Mouse (Mus musculus) cerebellum, postnatal 14 days (tissue): ENCODE results near the gene Ptar1.
"Not testable (repeated sequence)": the region's sequence is repeated elsewhere in the genome, so short reads cannot be mapped to it uniquely, and the experiment has no call there.

ENCODE experiments used
- DNase-seq, 2 experiments: peaks; one replicate each; pipeline ENCODE4 v3.0.0; 2021; ENCODE audit warnings: mixed read lengths in 2 of 2

Ptar1 gene

DNA sequence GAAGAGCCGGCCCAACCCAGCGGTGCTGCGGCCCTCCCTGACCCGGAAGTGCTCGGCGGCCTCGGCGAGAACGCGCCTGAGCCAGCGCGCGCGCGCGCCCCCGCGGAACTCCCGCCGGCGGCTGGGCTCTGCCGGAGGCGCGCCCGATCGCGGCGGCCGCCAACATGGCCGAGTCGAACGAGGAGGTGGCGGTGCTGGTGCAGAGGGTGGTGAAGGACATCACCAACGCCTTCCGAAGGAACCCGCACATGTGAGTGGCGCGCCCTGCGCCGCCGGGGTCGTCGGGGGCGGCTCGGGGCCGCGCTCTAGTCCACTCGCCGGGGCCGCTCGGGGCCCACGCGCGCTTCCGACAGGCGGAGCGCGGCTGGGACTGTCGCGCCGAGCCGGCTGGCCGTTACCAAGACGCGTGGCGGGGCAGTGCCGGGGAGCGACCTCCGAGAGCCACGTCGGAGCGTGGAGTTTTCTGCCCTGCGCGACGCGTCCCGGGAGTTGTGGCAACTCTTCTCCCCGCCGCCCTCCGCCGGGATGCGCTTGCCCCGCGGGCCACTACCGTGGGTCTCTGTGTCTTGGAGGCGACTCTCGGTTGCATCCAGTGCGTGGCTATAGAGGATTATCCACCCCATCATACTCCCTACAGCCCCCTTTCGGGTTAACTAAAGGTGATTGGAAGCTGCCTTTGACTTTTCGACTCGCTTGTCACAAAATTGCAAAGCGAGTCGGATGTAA is at the start of gene Ptar1:
Gene Ptar1, plus strand, starts transcription at position 134 of the 726 bp plus-strand sequence.
- peak; percentile 95 to 97 for DNase-seq

DNA sequence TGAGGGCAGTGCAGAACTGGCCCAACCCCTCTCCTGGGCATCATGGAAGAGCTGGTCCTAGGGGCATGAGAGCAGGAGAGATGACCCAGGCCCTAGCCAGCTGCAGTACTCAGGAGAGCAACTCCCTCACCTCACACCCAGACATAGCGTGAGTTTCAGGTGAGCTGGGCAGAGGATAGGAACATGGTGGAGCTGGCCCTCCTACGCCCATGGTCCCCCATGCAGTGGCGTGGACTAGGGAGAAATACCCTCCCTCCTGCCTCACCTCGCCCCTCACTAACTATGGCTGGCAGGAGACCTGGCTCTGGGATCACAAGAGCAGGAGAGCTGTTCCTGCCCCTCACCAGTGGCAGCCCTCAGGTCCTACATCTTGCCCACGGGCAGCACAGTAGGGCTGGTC is 43.4 kb upstream of the Ptar1 start:
- no peak for DNase-seq

DNA sequence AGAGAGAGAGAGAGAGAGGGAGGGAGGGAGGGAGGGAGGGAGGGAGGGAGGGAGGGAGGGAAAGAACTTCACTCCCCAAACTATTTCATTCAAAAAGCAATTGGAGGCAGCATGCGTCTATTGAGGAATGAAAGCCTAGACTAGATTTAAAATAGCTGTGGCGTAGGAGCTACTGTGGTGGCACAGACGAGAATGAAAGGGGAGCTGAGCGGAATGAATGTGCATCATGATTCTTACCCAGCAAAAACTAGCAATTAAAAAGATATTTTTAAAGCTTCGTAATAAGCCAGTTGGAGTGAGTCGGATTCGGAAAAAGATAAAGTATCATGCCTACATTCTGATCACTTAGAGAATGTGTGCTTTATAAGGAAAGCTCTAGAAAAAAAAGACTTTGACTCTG is 41.9 kb upstream of the Ptar1 start:
- DNase-seq, result no peak

DNA sequence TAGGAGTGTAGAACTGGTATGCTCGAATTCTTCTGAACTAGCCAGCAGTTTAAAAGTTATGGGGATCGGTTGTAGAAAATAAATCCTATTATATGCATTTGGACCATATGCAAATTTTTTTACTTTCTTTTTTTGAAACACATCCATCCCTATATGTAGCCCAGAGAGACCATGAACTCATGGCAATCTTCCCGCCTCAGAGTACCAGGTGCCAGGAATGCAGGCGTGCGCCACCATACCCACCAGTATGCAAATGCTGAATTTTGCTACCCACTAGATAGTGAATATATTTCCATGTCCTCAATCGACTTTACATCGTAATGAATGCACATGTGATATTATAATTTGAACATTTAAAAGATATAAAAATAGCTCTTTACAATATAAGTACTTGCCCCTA is 39.9 kb upstream of the Ptar1 start:
- DNase-seq, result no peak

DNA sequence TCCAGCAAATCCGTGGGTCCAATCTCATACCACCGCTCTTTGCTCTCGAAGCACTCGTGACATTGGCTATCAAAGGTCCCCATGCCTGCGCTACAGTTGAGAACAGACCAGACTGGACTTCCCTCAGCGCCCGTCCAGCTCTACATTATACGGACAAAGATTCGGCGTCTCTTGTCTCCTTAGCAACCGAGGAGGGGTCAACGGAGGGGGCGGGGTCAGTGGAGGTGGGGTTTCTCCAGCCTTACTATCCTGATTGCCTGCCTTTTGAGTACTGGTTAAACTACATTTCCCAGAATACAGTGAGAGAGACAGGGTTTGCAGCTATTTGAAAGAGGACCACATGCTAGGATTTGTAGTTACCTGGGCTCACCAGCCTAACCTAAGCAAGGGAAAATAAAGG is 34.6 kb upstream of the Ptar1 start, which contains the start of gene 1700028P14Rik:
Gene 1700028P14Rik, minus strand, starts transcription at position 169 of the 400 bp plus-strand sequence.
- DNase-seq, result peak; percentile 74 to 82

DNA sequence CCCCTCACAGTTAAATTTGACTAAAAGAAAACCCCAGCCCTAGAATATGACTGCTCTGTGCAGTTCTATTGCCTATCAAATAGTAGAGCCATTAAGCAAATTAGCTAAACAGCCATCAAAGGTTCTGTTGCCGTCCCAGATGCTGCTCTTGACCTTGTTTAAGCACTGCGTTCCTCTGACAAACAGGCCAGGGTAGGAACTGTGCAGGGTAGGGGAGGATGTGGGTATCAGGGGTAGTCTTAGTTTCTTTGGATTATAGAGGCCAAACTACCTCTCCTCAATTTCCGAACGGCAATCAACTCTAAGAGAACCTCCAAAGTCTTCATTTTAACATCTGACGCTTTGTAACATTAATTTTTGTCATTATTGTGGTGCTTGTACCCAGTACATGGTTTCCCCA is 34.1 kb upstream of the Ptar1 start:
- no peak for DNase-seq

DNA sequence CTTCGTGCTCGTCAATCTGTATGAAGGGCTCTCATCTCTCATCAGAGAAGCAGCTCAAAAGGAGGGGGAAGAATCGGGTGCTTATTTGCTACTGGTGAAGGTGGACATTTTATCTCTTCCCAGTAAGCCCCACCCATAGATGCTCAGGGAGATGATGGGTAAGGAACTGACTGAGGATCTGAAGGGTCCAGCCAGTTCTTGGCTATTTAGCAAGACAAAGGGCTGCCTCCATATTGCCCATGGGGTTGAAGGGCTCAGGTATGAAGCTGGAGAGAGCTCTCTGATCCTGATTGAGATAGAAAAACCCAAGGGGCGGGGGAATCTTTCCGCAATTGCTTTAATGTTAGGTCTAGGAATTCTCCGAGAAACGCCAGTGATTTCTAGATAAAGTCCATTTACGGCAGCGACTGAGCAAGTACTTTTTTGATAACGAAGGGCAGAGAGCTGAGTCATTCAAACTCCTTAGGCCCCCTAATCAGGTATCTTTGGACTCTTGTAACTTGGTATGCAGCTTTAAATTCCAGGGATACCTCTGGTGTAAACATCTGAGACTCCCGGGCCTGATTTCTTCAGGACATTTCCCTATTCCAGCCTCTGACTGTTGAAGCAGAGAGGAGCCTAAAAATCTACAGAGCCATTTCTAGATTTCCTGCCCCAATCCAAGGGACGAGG is 29.8 kb upstream of the Ptar1 start:
- no peak for DNase-seq

DNA sequence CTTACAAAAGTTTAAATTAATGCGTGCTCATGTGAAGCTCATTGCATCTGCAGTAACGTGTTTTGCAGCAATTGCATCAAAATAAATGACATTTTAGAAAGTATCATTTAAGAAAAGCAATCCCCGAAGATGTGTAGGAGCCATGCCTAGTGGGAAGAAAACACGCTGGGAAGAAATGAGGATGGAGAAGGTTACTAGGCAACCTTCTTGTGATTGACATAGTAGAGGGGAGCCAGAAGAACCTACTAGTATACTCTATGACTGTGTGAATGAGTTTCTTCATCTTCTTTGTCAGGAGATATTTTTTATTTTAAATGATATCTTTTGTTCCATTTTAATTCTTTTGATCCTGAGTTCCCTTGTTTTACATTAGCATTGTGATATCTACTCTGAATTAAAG is 28.9 kb upstream of the Ptar1 start:
- DNase-seq, result no peak

DNA sequence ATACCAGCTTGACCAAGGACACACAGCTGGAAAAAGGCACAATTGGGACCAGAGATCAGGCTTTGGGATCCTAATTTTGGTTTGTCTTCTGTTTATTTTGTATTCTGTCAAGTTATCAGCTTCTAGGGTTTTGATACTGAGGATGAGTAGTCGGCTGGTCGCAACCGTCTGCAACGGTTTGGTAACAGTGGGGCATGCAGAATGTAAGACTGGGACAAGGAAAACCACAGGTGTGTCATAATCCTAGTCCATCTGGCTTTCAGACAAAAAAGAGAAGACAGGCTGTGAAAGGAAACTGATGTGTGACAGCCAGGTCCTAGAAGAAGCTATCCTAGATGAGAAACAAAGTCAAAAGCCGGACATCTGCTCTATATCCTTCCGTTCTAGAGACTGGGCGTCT is 23.1 kb upstream of the Ptar1 start:
- DNase-seq, result no peak

DNA sequence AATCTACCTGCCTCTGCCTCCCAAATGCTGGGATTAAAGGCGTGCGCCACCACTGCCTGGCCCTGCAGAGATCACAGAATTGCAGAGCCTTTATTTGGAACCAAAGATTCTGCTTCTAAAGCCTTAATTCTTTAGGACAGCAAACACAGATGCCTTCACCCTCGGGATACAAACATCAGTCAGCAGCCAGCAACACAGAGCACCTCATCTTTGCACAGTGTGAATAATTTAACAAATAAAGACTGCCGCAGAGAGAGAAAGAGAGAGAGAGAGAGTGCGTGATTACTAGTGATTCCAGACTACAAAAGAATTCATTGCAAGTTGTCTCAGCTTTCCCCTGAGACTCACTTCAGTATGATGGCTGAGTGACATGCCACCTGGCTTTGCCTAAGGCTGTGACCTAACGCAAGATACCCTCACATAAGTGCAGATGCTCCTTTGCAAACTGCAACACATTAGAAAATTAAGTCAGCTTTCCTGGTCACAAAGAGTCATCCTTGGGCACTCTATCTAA is 19.0 kb upstream of the Ptar1 start:
- no peak for DNase-seq

DNA sequence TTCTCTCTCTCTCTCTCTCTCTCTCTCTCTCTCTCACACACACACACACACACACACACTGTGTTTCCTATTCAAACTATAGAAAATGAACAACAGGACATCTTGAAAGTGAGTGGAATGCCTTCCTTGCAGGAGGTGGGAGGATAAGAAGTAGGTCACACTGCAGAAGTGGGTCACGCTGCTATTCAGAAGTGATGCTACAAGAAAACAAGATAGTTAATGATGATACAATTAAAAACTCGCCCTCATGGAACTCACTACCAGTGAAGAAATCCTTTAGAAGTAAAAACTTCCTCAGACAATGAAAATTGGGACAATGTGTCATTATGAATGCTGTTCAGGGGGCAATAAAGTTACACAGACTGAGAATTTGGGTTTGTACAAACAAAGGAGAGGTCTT is 14.2 kb upstream of the Ptar1 start:
- no peak for DNase-seq

DNA sequence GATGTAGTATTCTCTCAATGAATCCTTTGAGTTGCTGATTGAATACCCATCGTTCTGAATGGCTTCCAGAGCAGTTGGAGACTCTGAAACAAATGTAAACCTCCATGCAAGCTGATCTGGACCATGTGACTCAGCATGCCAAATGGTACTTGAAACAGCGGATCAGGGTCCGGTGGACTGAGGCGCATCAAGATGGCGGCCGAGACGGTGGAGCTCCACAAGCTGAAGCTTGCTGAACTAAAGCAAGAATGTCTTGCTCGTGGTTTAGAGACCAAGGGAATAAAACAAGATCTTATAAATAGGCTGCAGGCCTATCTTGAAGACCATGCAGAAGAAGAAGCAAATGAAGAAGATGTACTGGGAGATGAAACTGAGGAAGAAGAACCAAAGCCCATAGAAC is 11.6 kb upstream of the Ptar1 start:
- not testable (repeated sequence) for DNase-seq

DNA sequence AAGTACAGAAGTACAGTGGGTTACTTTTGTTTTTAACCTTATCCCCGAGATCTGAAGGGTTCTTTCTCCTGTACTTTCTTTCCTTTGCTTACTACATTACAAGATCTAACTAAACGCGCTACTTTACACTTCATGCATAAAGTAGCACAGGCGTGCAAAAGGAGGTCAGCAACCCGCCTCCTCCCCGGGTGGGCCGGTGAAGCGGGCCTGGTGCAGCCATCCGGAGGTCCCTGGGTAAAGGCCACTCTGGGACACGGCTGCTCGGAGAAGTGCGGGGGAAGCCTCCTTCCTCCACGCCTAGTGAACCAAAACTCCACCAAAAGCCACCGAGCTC is 300 bp upstream of the Ptar1 start:
- no peak for DNase-seq

DNA sequence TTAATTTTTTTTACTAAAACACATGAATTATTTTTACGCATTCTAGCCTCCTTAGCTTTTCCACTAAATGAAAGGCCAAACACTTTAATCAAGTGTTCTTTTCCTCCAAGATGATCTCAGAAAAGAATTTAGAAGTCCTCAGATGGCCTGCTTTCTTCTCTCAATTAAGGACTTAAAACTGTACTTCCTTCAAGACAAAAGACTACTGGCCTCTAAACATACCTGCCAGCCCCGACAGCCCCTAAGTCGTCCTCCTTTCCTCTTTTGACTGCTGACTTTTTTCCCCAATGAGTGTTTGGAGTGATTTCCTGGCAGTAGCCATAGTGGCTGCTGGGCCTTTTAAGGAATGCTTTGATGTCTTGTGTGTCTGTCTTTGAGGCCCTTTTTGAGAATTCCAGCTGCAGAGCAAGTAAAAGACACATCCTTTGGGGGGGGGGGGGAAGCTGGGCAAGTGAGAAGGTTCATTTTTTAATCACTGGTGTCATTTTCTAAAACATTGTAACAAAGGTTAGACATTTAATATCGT is 1.3 kb downstream of the Ptar1 start:
- DNase-seq, result no peak

DNA sequence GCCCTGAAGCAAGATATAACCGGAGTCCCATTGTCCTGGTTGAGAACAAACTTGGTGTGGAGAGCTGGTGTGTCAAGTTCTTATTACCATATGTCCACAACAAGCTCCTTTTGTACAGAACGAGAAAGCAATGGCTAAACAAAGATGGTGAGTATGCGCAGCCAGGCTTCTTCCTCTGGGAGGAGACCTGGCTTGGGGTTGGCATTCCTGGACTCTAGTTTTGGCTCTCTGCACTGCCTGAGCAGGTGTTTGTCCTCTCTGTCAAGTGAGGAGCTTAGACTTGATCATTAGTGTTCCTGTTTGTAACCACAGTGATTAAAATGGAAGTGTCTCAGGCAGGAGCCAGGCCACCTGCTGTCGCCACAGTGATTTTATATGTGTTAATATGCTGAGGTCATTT is 7.1 kb downstream of the Ptar1 start:
- peak in 1 of 2 experiments; percentile 56 for DNase-seq

DNA sequence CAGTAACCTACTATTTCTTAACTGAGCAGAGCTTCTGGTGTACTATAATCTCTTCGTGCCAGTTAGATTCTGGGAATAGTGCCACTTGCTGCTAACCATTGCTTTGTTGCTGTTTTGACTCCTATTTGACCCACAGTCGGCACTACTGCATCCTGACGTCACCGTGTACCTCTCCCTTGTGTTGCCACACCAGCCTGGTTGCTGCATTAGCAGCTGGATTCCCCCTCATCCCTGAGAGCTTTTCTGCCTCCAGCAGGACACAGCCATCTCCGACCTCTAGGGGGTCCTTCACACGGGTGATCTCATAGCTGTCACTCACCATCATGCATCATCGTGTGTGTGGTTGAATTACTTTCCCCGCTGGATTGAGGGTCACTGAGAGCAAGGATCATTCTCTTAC is 10.6 kb downstream of the Ptar1 start:
- DNase-seq, result no peak

DNA sequence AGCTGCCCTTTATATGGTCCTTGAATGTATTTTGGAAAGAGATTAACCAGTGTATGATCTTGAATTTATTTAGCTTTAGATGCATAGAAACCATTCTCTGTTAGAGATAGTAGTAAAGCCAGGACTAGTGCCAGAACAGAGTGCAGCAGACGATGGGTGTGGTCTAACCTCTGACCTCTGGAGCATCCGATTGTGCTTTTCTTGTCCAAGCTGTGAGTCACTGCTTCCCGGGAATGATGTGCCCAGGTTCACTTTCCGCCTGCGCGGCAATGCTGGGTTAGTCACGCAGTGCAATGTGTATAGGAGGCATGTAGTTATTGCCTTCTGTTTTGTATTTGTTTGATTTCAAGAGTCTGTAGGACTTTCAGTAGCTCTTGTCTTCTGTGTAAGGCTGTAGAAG is 11.1 kb downstream of the Ptar1 start:
- no peak for DNase-seq

DNA sequence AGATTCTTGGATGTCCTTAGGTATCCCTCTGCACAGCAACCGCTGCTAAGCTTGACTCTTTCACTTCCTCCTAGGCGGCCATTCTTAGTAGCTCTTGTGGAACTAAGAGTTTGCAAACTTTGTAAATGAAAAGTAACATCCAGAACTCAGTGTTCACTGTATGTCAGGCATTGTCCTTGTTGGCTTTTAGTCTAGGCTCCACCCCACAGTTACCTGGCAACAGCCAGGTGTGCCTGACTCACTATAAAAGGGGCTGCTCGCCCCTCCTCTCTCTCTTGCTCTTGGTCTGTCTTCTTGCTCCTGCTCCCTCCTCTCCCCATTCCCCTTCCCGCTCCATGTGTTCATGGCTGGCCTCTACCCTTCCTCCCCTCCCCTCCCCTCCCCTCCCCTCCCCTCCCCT is 11.9 kb downstream of the Ptar1 start:
- no peak for DNase-seq

DNA sequence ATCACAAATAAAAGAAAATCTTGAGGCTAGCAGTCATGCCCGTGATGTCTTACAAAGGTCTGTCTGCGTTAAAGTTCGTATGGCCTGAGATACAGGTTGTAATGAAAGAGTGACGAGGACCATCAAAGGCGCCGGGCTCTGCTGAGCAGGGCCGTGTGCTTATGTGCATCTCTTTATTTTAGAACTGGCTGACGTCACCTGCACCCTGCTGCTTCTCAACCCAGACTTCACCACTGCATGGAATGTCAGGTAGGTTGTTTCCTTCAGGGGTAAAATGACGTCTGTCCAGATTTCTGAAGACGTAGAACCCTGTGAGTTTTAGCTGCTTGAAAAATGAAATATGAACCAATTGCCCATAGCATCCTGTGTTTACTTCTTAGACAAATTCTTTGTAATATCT is 15.7 kb downstream of the Ptar1 start:
- no peak for DNase-seq

DNA sequence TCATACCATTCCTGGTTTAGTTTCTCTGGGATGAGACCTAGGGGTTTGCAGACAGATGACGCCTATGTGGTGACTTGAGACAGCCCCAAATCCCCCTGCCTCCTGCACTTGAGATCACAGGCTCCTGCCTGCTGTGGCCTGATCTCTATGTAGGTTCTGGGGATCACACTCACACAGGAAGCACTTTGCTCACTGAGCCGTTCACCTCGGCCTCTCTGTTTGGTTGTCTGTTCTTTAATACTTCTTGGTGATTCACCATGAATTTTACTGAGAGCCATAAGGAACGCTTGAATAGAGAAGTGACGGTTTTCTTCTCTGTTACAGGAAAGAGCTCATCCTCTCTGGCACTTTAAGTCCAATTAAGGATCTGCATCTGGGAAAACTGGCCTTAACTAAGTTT is 18.2 kb downstream of the Ptar1 start:
- DNase-seq, result no peak

DNA sequence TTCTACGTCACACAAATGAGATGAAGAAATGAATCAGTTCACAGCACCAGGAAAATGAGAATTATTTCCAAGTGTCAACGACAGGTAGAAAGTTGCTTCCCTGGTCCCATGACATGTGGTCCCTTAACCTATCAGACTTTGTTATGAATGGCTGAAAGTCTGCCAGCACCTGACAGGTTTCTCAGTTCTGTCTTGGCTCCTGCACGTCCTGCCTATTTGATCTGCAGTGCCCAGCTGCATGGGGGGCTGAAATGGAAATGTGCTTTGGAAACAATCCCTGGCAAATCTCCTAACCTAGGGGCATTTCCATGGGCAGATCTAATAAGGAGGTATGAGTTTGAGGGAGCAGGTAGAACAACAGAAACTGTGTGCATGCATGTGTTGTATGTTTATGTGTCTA is 59.3 kb downstream of the Ptar1 start:
- DNase-seq, result peak in 1 of 2 experiments; percentile 56

DNA sequence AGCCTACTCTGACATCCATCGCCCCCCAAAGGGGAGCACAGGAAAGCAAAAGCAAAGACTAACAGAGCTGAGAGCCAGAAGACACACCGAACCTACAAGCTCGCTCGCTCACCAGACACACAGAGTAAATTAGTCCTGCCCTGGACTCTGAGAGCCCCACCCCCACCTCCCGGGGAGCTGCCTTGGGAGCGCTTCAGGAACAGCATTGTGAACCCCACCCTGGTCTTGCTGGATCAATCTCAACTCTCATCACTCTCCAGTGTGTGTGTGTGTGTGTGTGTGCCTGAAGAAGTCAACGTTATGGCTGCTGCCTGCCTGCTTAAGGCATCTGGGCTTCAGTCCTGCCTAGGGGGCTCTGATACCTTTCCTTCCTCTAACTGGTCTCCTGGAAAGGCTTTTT is 69.8 kb downstream of the Ptar1 start:
- peak in 1 of 2 experiments; percentile 36 for DNase-seq

DNA sequence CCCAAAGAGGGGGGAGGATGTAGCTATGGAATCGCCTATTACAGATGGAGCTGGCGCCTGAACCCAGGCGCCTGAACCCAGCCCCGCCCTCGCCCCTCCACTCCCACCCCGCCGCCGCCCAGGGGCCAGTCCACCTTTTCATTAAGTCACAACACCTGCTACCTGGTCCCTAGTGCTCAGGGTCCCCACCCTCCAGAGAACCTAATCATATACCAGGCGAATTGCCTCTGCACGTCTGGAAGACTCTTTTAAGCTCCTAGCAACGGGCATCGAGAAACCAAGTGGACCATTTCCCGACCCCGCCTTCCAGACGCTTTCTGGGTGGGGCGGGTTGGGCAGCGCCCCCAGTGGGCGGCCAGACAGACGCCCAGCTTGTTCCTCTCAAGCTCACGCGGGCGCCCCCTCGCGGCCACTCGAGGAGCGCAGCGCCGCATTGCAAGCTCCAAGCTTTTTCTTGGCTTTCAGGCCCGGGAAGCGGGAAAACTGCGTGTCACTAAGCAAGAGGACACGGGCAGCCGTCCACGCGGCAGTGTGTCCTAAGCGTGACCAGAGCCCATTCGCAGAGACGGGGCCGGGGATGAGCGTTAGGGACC is 70.8 kb downstream of the Ptar1 start:
- peak; percentile 98 to 99 for DNase-seq
